Mouse (Mus musculus) hindbrain, embryonic 11.5 days (tissue): Measurements from ENCODE around the gene Sap30bp. TPM values are rescaled to one million over a fixed set of nuclear protein-coding genes. Genes with fewer than 3 reads are reported as not detected.

Source experiments
- ATAC-seq: fragments of 200-750 bp; cut with Nextera tagmentation; 2 replicates; pipeline ENCODE4 v1.8.0; 2017; ENCODE audit warnings: mild to moderate bottlenecking, moderate TSS enrichment, moderate library complexity; ENCODE audit not compliant: low FRiP score
- DNase-seq: peaks from one replicate; pipeline ENCODE4 v3.0.0-alpha.2; 2015; ENCODE audit warnings: low spot score
- H3K27ac ChIP-seq: fragments of 300-500 bp; sonication (generic); 2 replicates; pipeline ENCODE4 v1.5.1; 2014; ENCODE audit warnings: mild to moderate bottlenecking, low read depth, low read length
- H3K27me3 ChIP-seq: fragments of 300-500 bp; sonication (generic); 2 replicates; pipeline ENCODE4 v1.6.1; 2014; ENCODE audit warnings: mild to moderate bottlenecking, low read length, moderate library complexity, mixed read lengths; ENCODE audit not compliant: control insufficient read depth, insufficient read depth
- H3K36me3 ChIP-seq: fragments of 300-500 bp; sonication (generic); 2 replicates; pipeline ENCODE4 v1.6.1; 2014; ENCODE audit warnings: mild to moderate bottlenecking, low read length, moderate library complexity, mixed read lengths; ENCODE audit not compliant: control insufficient read depth, insufficient read depth
- H3K4me1 ChIP-seq: fragments of 300-500 bp; sonication (generic); replicated peaks from 2 replicates; pipeline ENCODE4 v1.6.1; 2014; ENCODE audit warnings: low read length, mixed read lengths; ENCODE audit not compliant: control insufficient read depth, insufficient read depth
- H3K4me2 ChIP-seq: fragments of 300-500 bp; sonication (generic); replicated peaks from 2 replicates; pipeline ENCODE4 v1.6.1; 2014; ENCODE audit warnings: mild to moderate bottlenecking, low read depth, low read length
- H3K4me3 ChIP-seq: fragments of 300-500 bp; sonication (generic); 2 replicates; pipeline ENCODE4 v1.5.1; 2014; ENCODE audit warnings: low read depth, low read length
- H3K9ac ChIP-seq: fragments of 300-500 bp; sonication (generic); 2 replicates; pipeline ENCODE4 v1.6.1; 2014; ENCODE audit warnings: low read depth, low read length
- H3K9me3 ChIP-seq: fragments of 300-500 bp; sonication (generic); 2 replicates; pipeline ENCODE4 v1.6.1; 2016; ENCODE audit warnings: low read length; ENCODE audit not compliant: control insufficient read depth
- WGBS: fragments of 180-500 bp; shearing (Covaris S2); extraction: QIAGEN DNeasy Blood & Tissue Kit; methylation state at CpG from one replicate; pipeline ENCODE4 v1.1.7; 2014; 5-methylcytosine and 5-hydroxymethylcytosine counted together
- polyA plus RNA-seq: library from polyadenylated mRNA; unstranded; fragments of >200 nt; fragmentation: Nextera tagmentation; extraction: Ambion mirVana; gene quantifications from 2 replicates; pipeline ENCODE4 v1.2.1, GENCODE M21; 2014

Gene Sap30bp
- polyA plus RNA-seq, 1 experiment from 2014 or later: 57.1 TPM

- H3K36me3 ChIP-seq: no peaks in the 10 kb centered on the region
- WGBS: 73% methylated on average over 14 of the region's 14 CpGs
- H3K4me1 ChIP-seq: 0 out of 2 replicates have a peak, but pooled peaks cover 3% of the 10 kb centered on the region
- H3K9ac ChIP-seq: no peak overlapping the region
- no peaks in the 10 kb centered on the region for H3K27me3 ChIP-seq
- peak overlapping the region; percentile 24; the same call in 1 of the 2 replicates for H3K27ac ChIP-seq
- H3K4me2 ChIP-seq: no peak overlapping the region
- DNase-seq (peak; percentile 38), ATAC-seq (no peak)
- H3K4me3 ChIP-seq: no peak overlapping the region
- H3K9me3 ChIP-seq: no peaks in the 10 kb centered on the region
Observed at GRCm38 (mm10) chr11:115894755-115895520, 38.1 kb upstream of the Sap30bp start.

GRCm38 (mm10) chr11:115898446-115898845, 34.6 kb upstream of the Sap30bp start:
- no peaks in the 10 kb centered on the region for H3K36me3 ChIP-seq
- 81% methylated on average over 7 of the region's 7 CpGs for WGBS
- no peak overlapping the region for H3K27ac ChIP-seq

GRCm38 (mm10) chr11:115898886-115899285, 34.2 kb upstream of the Sap30bp start:
- Histone ChIP-seq H3K36me3 (no peaks in the 10 kb centered on the region), H3K4me3 (no peak overlapping the region), H3K27ac (no peak overlapping the region), H3K9ac (no peak overlapping the region), H3K4me1 (peaks cover 7% of the 10 kb centered on the region), H3K4me2 (no peak overlapping the region), H3K27me3 (no peaks in the 10 kb centered on the region), H3K9me3 (no peaks in the 10 kb centered on the region)
- WGBS: 9% methylated on average over 4 of the region's 4 CpGs
- peak; percentile 62 for DNase-seq
- no peak for ATAC-seq

More at GRCm38 (mm10) chr11:115898446-115898845, 34.6 kb upstream of the Sap30bp start:
- H3K4me1 ChIP-seq: peaks cover 7% of the 10 kb centered on the region
- H3K27me3 ChIP-seq: no peaks in the 10 kb centered on the region
- H3K9me3 ChIP-seq: no peaks in the 10 kb centered on the region
- H3K9ac ChIP-seq: no peak overlapping the region
- DNase-seq (no peak), ATAC-seq (no peak)
- H3K4me2 ChIP-seq: no peak overlapping the region
- no peak overlapping the region for H3K4me3 ChIP-seq

- ATAC-seq (no peak), DNase-seq (peak; percentile 62)
- Histone ChIP-seq H3K4me2 (no peak within 1 kb of the TSS), H3K9ac (peak within 1 kb of the TSS; percentile 11; the same call in 1 of the 2 replicates), H3K4me1 (peaks cover 7% of the 10 kb centered on the region), H3K4me3 (0 out of 2 replicates have a peak within 1 kb of the TSS, but pooled peaks have one; percentile 4), H3K9me3 (no peaks in the 10 kb centered on the region), H3K36me3 (no peaks in the 10 kb centered on the region), H3K27me3 (no peaks in the 10 kb centered on the region), H3K27ac (peak within 1 kb of the TSS; percentile 42; the same call in 1 of the 2 replicates)
- 30% methylated on average over 16 of the region's 16 CpGs for WGBS
Observed at GRCm38 (mm10) chr11:115899486-115900266, 33.4 kb upstream of the Sap30bp start, which contains the start of gene Smim5. Smim5 (plus strand) TSS chr11:115899966.

- Histone ChIP-seq H3K4me3 (no peak overlapping the region), H3K27ac (no peak overlapping the region), H3K4me1 (peaks cover 7% of the 10 kb centered on the region), H3K9me3 (no peaks in the 10 kb centered on the region), H3K4me2 (no peak overlapping the region), H3K9ac (no peak overlapping the region), H3K36me3 (no peaks in the 10 kb centered on the region), H3K27me3 (no peaks in the 10 kb centered on the region)
- DNase-seq (no peak), ATAC-seq (no peak)
- WGBS: 71% methylated on average over 8 of the region's 8 CpGs
Observed at GRCm38 (mm10) chr11:115900561-115901337, 32.3 kb upstream of the Sap30bp start.

GRCm38 (mm10) chr11:115901338-115902161, 31.5 kb upstream of the Sap30bp start:
- no peak overlapping the region for H3K27ac ChIP-seq
- H3K9me3 ChIP-seq: no peaks in the 10 kb centered on the region
- no peak overlapping the region for H3K4me3 ChIP-seq
- no peak overlapping the region for H3K4me2 ChIP-seq
- H3K36me3 ChIP-seq: no peaks in the 10 kb centered on the region
- H3K27me3 ChIP-seq: no peaks in the 10 kb centered on the region
- 87% methylated on average over 9 of the region's 9 CpGs for WGBS
- no peak overlapping the region for H3K9ac ChIP-seq
- H3K4me1 ChIP-seq: peaks cover 7% of the 10 kb centered on the region
- DNase-seq (no peak), ATAC-seq (no peak)

- Histone ChIP-seq H3K27me3 (no peaks in the 10 kb centered on the region), H3K27ac (no peak overlapping the region), H3K4me3 (no peak overlapping the region), H3K9me3 (no peaks in the 10 kb centered on the region), H3K9ac (no peak overlapping the region), H3K4me2 (no peak overlapping the region), H3K4me1 (peaks cover 7% of the 10 kb centered on the region), H3K36me3 (no peaks in the 10 kb centered on the region)
- no peak for DNase-seq
- ATAC-seq: no peak
- WGBS: 80% methylated on average over 5 of the region's 5 CpGs
Observed at GRCm38 (mm10) chr11:115902177-115902576, 30.9 kb upstream of the Sap30bp start.

GRCm38 (mm10) chr11:115902831-115903230, 30.3 kb upstream of the Sap30bp start:
- no peaks in the 10 kb centered on the region for H3K36me3 ChIP-seq
- DNase-seq: no peak
- no peak for ATAC-seq
- no peak overlapping the region for H3K27ac ChIP-seq
- H3K4me2 ChIP-seq: no peak overlapping the region
- H3K4me3 ChIP-seq: no peak overlapping the region
- peaks cover 7% of the 10 kb centered on the region for H3K4me1 ChIP-seq
- H3K9ac ChIP-seq: no peak overlapping the region
- 91% methylated on average over 1 of the region's 1 CpGs for WGBS
- no peaks in the 10 kb centered on the region for H3K27me3 ChIP-seq
- H3K9me3 ChIP-seq: no peaks in the 10 kb centered on the region
